Mouse (Mus musculus): ENCODE measurements around the gene C330021F23Rik.

Gene C330021F23Rik

DNA sequence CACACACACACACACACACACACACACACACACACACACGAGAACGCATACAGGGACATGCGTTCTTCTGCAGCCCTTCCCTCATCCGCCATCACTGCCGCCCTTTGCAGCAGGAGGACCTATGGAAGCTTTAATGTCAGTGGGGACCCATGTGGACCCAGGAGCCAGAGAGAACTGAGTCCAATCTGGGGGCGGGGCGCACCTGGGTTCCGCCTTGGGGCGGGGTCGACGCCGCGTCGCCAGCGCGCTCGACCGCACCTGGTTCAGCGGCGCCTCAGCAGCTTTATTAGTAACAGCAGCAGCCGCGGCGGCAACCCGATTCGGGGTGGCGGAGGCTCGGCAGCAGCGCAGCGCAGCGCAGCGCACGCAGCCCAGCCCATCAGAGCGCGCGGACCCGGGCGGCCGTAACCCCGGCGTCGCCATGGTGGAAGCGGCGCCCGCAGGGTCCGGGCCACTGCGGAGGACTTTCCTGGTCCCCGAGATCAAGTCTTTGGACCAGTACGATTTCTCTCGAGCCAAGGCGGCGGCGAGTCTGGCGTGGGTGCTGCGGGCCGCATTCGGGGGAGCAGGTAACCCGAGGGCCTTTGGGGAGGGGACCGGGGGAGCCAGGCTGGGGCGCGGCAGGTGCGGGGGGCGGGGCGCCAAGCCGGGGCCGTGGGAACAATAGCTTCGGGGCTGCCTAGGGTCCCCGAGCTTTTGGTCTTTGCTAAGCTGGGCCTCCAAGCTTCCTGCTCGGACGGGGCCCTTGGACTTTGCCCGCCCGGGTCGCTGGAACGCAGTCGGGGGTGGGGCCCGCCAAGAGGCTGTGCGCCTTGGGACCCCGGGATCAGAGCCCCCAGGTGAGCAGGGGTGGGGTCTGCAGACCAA is 19.8 kb downstream of the C330021F23Rik start:
- no peak for DNase-seq (ENCODE audit: extremely low spot score, low read depth, low spot score)

- no peak for DNase-seq (ENCODE audit: extremely low spot score, low read depth, low spot score)
These were observed 20.5 kb downstream of the C330021F23Rik start for GRCm38 (mm10) chr8:3588258-3588633.

GRCm38 (mm10) chr8:3593470-3593869 is 25.7 kb downstream of the C330021F23Rik start:
- no peak for DNase-seq (ENCODE audit: extremely low spot score, low read depth, low spot score)

- no peak for DNase-seq (ENCODE audit: extremely low spot score, low read depth, low spot score)
These were observed 26.7 kb downstream of the C330021F23Rik start for GRCm38 (mm10) chr8:3594466-3594865.

DNA sequence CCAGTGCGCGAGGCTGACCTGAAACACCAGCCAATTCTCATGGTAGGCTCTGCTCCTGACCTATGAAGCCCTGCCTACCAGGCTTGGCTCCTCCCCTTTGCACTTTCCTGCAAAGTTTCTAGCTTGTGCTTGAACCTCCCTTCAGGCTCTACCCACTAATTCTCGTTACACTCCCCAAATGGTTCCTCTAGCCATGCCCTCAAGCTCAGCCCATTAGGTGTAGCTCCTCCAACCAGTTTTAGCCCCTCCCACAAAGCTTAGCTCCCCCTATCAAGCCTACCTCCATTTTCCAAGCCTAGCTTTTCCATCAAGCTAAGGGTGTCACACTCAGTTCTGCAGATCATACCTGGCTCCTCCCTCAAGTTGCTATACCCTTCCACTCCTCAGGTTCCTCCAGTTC is 30.3 kb downstream of the C330021F23Rik start:
- no peak for DNase-seq (ENCODE audit: extremely low spot score, low read depth, low spot score)

DNA sequence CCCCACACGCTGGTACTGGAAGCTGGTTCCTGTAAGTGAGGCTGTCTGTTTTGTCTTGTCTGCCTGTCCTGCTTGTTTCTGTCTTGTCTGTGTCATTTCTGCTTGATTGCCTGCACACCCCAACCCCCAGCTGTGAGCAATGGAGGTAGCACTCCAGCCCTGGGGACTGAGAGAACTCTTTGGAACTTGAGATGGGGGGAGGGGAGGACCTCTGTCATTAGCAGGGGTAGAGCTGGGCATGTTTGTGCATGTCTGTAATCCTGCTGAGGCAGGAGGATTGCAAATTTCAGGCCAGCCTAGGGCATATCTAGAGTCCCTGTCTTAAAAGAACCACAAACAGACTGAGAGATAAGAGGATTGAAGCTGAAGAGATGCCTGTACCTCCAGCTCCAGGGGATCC is 31.4 kb downstream of the C330021F23Rik start:
- no peak for DNase-seq (ENCODE audit: extremely low spot score, low read depth, low spot score)

GRCm38 (mm10) chr8:3600401-3600800 is 32.6 kb downstream of the C330021F23Rik start:
- DNase-seq (ENCODE audit: extremely low spot score, low read depth, low spot score) = no peak

DNA sequence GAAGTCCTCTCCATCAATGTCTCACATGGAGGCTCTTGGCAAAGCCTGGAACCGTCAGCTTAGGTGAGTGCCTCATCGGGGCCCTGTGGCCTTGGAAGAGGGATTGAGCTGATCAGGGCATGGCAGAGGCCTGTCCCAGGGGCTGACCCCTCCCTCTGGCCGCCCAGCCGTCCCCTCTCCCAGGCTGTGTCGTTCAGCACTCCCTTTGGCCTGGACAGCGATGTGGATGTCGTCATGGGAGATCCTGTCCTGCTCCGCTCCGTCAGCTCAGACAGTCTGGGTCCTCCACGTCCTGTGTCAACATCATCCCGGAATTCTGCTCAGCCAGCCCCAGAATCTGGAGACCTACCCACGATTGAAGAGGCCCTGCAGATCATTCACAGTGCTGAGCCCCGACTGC is 35.6 kb downstream of the C330021F23Rik start:
- no peak for DNase-seq (ENCODE audit: extremely low spot score, low read depth, low spot score)

GRCm38 (mm10) chr8:3606593-3606992 is 38.8 kb downstream of the C330021F23Rik start:
- DNase-seq (ENCODE audit: extremely low spot score, low read depth, low spot score) = no peak

DNA sequence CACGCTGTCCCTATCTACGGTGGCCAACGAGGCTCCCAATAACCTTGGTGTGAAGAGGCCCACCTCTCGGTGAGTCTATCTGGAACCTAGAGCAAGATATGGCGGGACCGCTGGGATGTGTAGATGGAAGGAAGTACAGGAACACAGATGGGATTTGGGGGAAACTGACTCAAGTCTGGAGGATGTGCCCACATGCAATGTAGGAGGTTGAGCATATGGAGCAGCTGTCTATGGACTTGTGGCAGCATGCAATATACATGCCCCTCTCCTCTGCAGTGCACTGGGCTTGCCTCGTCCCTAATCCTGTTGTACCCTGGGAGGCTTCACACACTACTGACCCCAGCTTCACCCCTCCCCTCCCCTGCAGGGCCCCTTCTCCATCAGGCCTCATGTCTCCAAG is 40.0 kb downstream of the C330021F23Rik start:
- no peak for DNase-seq (ENCODE audit: extremely low spot score, low read depth, low spot score)

- no peak for DNase-seq (ENCODE audit: extremely low spot score, low read depth, low spot score)
These were observed 41.4 kb downstream of the C330021F23Rik start for GRCm38 (mm10) chr8:3609046-3609815.

DNA sequence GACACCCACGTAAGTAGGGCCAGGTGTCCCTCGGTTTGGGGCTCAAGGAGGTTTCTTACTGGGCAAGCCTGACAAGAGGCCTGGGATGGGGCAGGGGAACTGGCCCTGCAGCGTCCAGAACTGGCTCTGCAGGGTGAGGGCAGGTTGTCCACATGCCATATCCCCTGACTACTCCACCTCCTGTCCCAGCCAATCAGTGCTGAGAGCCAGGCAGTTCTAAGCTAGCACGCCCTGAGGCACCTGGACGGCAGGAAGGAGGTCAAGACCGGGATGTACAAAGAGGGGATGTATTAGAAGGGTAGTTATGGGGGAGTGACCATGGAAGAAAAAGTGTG is 42.0 kb downstream of the C330021F23Rik start:
- DNase-seq (ENCODE audit: extremely low spot score, low read depth, low spot score) = no peak

GRCm38 (mm10) chr8:3621199-3621970 is 53.6 kb downstream of the C330021F23Rik start, which contains the start of the genes Xab2 and Pet100:
Gene Xab2, minus strand, starts transcription at chr8:3621316.
Gene Pet100, plus strand, starts transcription at chr8:3621548.
- peak; percentile 100 for DNase-seq (ENCODE audit: extremely low spot score, low read depth, low spot score)

GRCm38 (mm10) chr8:3622119-3622518 is 54.3 kb downstream of the C330021F23Rik start:
- DNase-seq (ENCODE audit: extremely low spot score, low read depth, low spot score) = no peak

DNA sequence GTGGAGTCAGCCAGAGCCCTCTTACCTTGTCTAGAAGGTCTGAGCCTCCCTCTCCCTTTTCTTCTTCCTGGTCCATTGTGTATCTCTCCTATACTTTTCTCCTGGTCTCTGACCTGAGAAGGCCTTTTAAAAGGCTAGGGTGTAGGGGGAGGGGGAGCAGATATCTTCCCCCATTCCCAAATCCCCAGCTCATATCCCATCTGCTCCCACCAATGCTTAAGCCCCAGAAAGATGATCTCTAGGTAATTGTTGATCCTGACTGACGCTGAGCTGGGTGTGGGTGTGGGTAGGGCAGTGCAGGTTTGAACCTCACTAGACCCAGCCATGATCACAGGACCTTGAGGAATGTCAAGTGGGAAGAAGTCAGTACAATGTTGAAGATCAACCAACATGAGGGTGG is 57.7 kb downstream of the C330021F23Rik start, which contains the start of gene Pcp2:
TSS of gene Pcp2 (minus strand) at position 101 of the 400 bp plus-strand sequence.
- DNase-seq (ENCODE audit: extremely low spot score, low read depth, low spot score) = no peak

- DNase-seq (ENCODE audit: extremely low spot score, low read depth, low spot score) = no peak
These were observed 59.2 kb downstream of the C330021F23Rik start for GRCm38 (mm10) chr8:3626971-3627370.

DNA sequence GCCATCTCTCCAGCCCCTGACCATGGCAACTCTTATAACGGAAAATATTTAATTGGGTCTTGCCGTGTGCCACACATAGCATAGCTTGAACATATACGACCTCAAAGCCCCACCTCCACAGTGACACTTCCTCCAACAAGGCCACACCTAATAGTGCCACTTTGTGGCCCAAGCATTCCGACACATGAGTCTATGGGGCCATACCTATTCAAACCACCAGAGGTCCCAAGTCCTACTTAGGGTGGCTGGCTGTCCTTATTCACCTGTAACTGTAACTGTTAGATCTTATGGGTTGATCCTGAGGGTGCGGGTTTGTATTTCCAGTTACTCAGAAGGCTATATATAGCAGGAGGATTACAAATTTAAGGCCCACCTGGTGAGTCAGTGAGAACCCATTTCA is 60.2 kb downstream of the C330021F23Rik start:
- DNase-seq (ENCODE audit: extremely low spot score, low read depth, low spot score) = no peak

GRCm38 (mm10) chr8:3630647-3631477 is 63.1 kb downstream of the C330021F23Rik start, which contains the start of gene Stxbp2:
Gene Stxbp2, plus strand, starts transcription at chr8:3630955.
- no peak for DNase-seq (ENCODE audit: extremely low spot score, low read depth, low spot score)

- DNase-seq (ENCODE audit: extremely low spot score, low read depth, low spot score) = no peak
These were observed 63.7 kb downstream of the C330021F23Rik start for GRCm38 (mm10) chr8:3631478-3631875.

Measured in hindlimb bud, embryonic 11.5 days (tissue).